Comparison of ENCODE assay signal across 8 mouse cellular contexts in genomic region chr2:25461407-25461806, GRCm38 (mm10). TPM values are rescaled to one million over a fixed set of nuclear protein-coding genes. Genes with fewer than 3 reads are reported as not detected.
A peak's percentile ranks its signal among the peaks of the same experiment; 100 is the strongest.
DNase-seq lines count a peak whose midpoint lies in the region; ATAC-seq and TF ChIP-seq lines count a peak whose summit lies in the region.

No protein-coding gene starts in this region.

- H3K9ac ChIP-seq in heart, embryonic 13.5 days: peak overlapping the region; percentile 75
- no peak overlapping the region for H3K9ac ChIP-seq in ES-E14 (ENCODE audit: insufficient read depth, low read depth, low read length, poor library complexity, severe bottlenecking)
- H3K9ac ChIP-seq in forebrain, postnatal 0 days: peak overlapping the region; percentile 85

- H3K27ac ChIP-seq in heart, embryonic 13.5 days (replicated peaks): peak overlapping the region; percentile 93
- no peak overlapping the region for H3K27ac ChIP-seq in ES-E14 (ENCODE audit: insufficient read depth, low read depth, low read length, poor library complexity, severe bottlenecking)
- H3K27ac ChIP-seq in forebrain, postnatal 0 days (ENCODE audit: low read depth, low read length): peak overlapping the region; percentile 97
- H3K27ac ChIP-seq in macrophage: peak overlapping the region; percentile 61

- H3K4me2 ChIP-seq in heart, embryonic 13.5 days: peak overlapping the region; percentile 82
- H3K4me2 ChIP-seq in forebrain, postnatal 0 days (ENCODE audit: low read depth): peak overlapping the region; percentile 90

- 17% methylated on average over 3 of the region's 3 CpGs for WGBS in heart, embryonic 13.5 days
- 22% methylated on average over 3 of the region's 3 CpGs for WGBS in forebrain, postnatal 0 days
- 25% methylated on average over 3 of the region's 3 CpGs for WGBS in macrophage (ENCODE audit: missing documents)

- no peaks in the 10 kb centered on the region for H3K79me2 ChIP-seq in macrophage (ENCODE audit: inconsistent target)

- DNase-seq in heart, adult 11 months: no peak
- DNase-seq in ES-E14 (ENCODE audit: low read depth, low spot score): no peak
- no peak for DNase-seq in forebrain, postnatal 0 days
- no peak for DNase-seq in adrenal gland, postnatal 10 days
- no peak for DNase-seq in layer of hippocampus, postnatal 10 days (ENCODE audit: low spot score in 2 of 2)
- no peak for DNase-seq in Muller cell, postnatal 12 days (ENCODE audit: inconsistent ontology term)

- H3K27me3 ChIP-seq in heart, embryonic 13.5 days (replicated peaks): no peaks in the 10 kb centered on the region
- no peaks in the 10 kb centered on the region for H3K27me3 ChIP-seq in forebrain, postnatal 0 days (ENCODE audit: insufficient read depth, low read length)

- in situ Hi-C loops in ES-E14 (cut with MboI; ENCODE audit: low sequenced_read_pairs in 2 of 2, unreplicated experiment in 2 of 2): no loop called here

- TF ChIP-seq CTCF in forebrain, postnatal 0 days (IDR thresholded peaks at IDR 0.05; ENCODE audit: low read depth): no peak

- H3K4me3 ChIP-seq in heart, embryonic 13.5 days: peak overlapping the region; percentile 66
- H3K4me3 ChIP-seq in ES-E14 (ENCODE audit: insufficient read depth in 1 of 2, low read depth in 1 of 2, low read length in 2 of 2, poor library complexity in 1 of 2, severe bottlenecking in 1 of 2) (peak overlapping the region; percentile 9 to 68; a peak in 2 of 4 replicates), macrophage (ENCODE audit: inconsistent target) (peak overlapping the region; percentile 69; the same call in 1 of the 2 replicates)
- H3K4me3 ChIP-seq in forebrain, postnatal 0 days (ENCODE audit: low read depth, low read length): peak overlapping the region; percentile 74

- peaks cover 21% of the 10 kb centered on the region for H3K36me3 ChIP-seq in heart, embryonic 13.5 days
- H3K36me3 ChIP-seq in ES-E14 (ENCODE audit: control insufficient read depth, insufficient read depth, low read length, poor library complexity, severe bottlenecking) (no peaks in the 10 kb centered on the region), macrophage (ENCODE audit: inconsistent target) (no peaks in the 10 kb centered on the region)
- peaks cover 19% of the 10 kb centered on the region for H3K36me3 ChIP-seq in forebrain, postnatal 0 days (ENCODE audit: insufficient read depth)

- no peak for ATAC-seq in heart, embryonic 13.5 days (ENCODE audit: extremely low read depth, insufficient number of reproducible peaks, low FRiP score, low TSS enrichment)
- ATAC-seq in forebrain, postnatal 0 days: peak; percentile 1; the same call in 1 of the 2 replicates

- H3K4me1 ChIP-seq in heart, embryonic 13.5 days: peaks cover 31% of the 10 kb centered on the region
- H3K4me1 ChIP-seq in ES-E14 (ENCODE audit: control insufficient read depth in 2 of 2, insufficient read depth in 2 of 2, low read length in 2 of 2, poor library complexity in 1 of 2): peaks cover 0 to 7% of the 10 kb centered on the region in 2 experiments; a peak in 1 of 4 replicates
- H3K4me1 ChIP-seq in forebrain, postnatal 0 days (ENCODE audit: insufficient read depth): peaks cover 13% of the 10 kb centered on the region; the same call in 1 of the 2 replicates

- H3K9me3 ChIP-seq in heart, embryonic 13.5 days: no peaks in the 10 kb centered on the region
- no peaks in the 10 kb centered on the region for H3K9me3 ChIP-seq in ES-E14 (ENCODE audit: control insufficient read depth, insufficient read depth, low read depth, low read length)
- no peaks in the 10 kb centered on the region for H3K9me3 ChIP-seq in forebrain, postnatal 0 days (ENCODE audit: low read length)

TF ChIP-seq in ES-E14, 5 proteins besides CTCF, POLR2A, EP300 and RAD21:
- no peak for TF ChIP-seq ZNF384 (IDR thresholded peaks at IDR 0.05; ENCODE audit: low read depth, low read length)
- TF ChIP-seq MAFK (IDR thresholded peaks at IDR 0.05; ENCODE audit: insufficient read depth, low read depth, low read length): no peak
- no peak for TF ChIP-seq CHD2 (IDR thresholded peaks at IDR 0.05; ENCODE audit: low read depth, low read length)
- TF ChIP-seq HCFC1 (IDR thresholded peaks at IDR 0.05; ENCODE audit: borderline replicate concordance, insufficient read depth, low read length): no peak
- no peak for TF ChIP-seq ZC3H11A (IDR thresholded peaks at IDR 0.05; ENCODE audit: borderline replicate concordance, low read depth, low read length)

RNA-seq across cellular contexts. Expression of gene Paxx, which starts 0.5 kb away (rescaled TPM):
- 25.6 and 25.7 TPM in 2 replicates for polyA plus RNA-seq in heart, embryonic 13.5 days (2015; fragmentation: Nextera tagmentation; extraction: Ambion mirVana)
- total RNA-seq in ES-E14 (2012; rRNA removed): 4.8 and 7.2 TPM in 2 replicates
- 154 and 164 TPM in 2 replicates for total RNA-seq in forebrain, postnatal 0 days (2014; rRNA removed)
- 151 and 154 TPM in 2 replicates for polyA plus RNA-seq in forebrain, postnatal 0 days (2015; fragmentation: Nextera tagmentation; extraction: Ambion mirVana)
- total RNA-seq in macrophage (2018; cell fraction: chromatin; rRNA removed): 10 to 100 TPM in 19 of 26 experiments, 1 to 10 TPM in 7; 6.0 to 50.9 (median 25.9) TPM
- total RNA-seq in macrophage (2018; cell fraction: cytosol; rRNA removed): 10 to 100 TPM in 14 of 26 experiments, 1 to 10 TPM in 12; 5.0 to 16.1 (median 10.6) TPM
- total RNA-seq in macrophage (2018; cell fraction: nucleus; rRNA removed): 10 to 100 TPM in 21 of 26 experiments, 1 to 10 TPM in 5; 6.0 to 43.5 (median 19.1) TPM
- polyA plus RNA-seq in macrophage (2018): 6.0 to 12.9 TPM (median 6.4 TPM) in 3 replicates
- 10 to 100 TPM; 33.1 to 42.3 TPM for total RNA-seq in adrenal gland, postnatal 10 days (2021)
- total RNA-seq in layer of hippocampus, postnatal 10 days (2021): 10 to 100 TPM; 56.1 to 68.6 TPM

RNA-seq across cellular contexts. Expression of gene Clic3, which starts 4.8 kb away (rescaled TPM):
- 1.8 and 2.5 TPM in 2 replicates for polyA plus RNA-seq in heart, embryonic 13.5 days (2015; fragmentation: Nextera tagmentation; extraction: Ambion mirVana)
- 0.32 and 1.5 TPM in 2 replicates for total RNA-seq in ES-E14 (2012; rRNA removed)
- 0.48 TPM in 1 of 2 replicates, not detected in the other for total RNA-seq in forebrain, postnatal 0 days (2014; rRNA removed)
- polyA plus RNA-seq in forebrain, postnatal 0 days (2015; fragmentation: Nextera tagmentation; extraction: Ambion mirVana): 2.5 and 3.6 TPM in 2 replicates
- total RNA-seq in macrophage (2018; cell fraction: chromatin; rRNA removed): not detected
- not detected for total RNA-seq in macrophage (2018; cell fraction: cytosol; rRNA removed)
- 1 to 10 TPM in 1 of 26 experiments, not detected in 25; 1.2 TPM for total RNA-seq in macrophage (2018; cell fraction: nucleus; rRNA removed)
- not detected in 3 replicates for polyA plus RNA-seq in macrophage (2018)
- under 1 TPM; 0.90 to 0.91 TPM for total RNA-seq in adrenal gland, postnatal 10 days (2021)
- under 1 TPM in 1 of 2 experiments, not detected in 1; 0.60 TPM for total RNA-seq in layer of hippocampus, postnatal 10 days (2021)

RNA-seq across cellular contexts. Expression of gene Ptgds, which starts 8.4 kb away (rescaled TPM):
- 19.8 and 20.7 TPM in 2 replicates for polyA plus RNA-seq in heart, embryonic 13.5 days (2015; fragmentation: Nextera tagmentation; extraction: Ambion mirVana)
- 0.98 and 1.3 TPM in 2 replicates for total RNA-seq in ES-E14 (2012; rRNA removed)
- total RNA-seq in forebrain, postnatal 0 days (2014; rRNA removed): 1,270 and 1,729 TPM in 2 replicates
- polyA plus RNA-seq in forebrain, postnatal 0 days (2015; fragmentation: Nextera tagmentation; extraction: Ambion mirVana): 1,561 and 1,919 TPM in 2 replicates
- not detected for total RNA-seq in macrophage (2018; cell fraction: chromatin; rRNA removed)
- not detected for total RNA-seq in macrophage (2018; cell fraction: cytosol; rRNA removed)
- not detected for total RNA-seq in macrophage (2018; cell fraction: nucleus; rRNA removed)
- not detected in 3 replicates for polyA plus RNA-seq in macrophage (2018)
- total RNA-seq in adrenal gland, postnatal 10 days (2021): 1 to 10 TPM; 3.8 to 3.9 TPM
- 100 to 1,000 TPM; 257 to 743 TPM for total RNA-seq in layer of hippocampus, postnatal 10 days (2021)

RNA-seq across cellular contexts. Expression of gene Lcn12, which starts 32.3 kb away (rescaled TPM):
- polyA plus RNA-seq in heart, embryonic 13.5 days (2015; fragmentation: Nextera tagmentation; extraction: Ambion mirVana): not detected in 2 replicates
- total RNA-seq in ES-E14 (2012; rRNA removed): not detected in 2 replicates
- total RNA-seq in forebrain, postnatal 0 days (2014; rRNA removed): not detected in 2 replicates
- polyA plus RNA-seq in forebrain, postnatal 0 days (2015; fragmentation: Nextera tagmentation; extraction: Ambion mirVana): not detected in 2 replicates
- total RNA-seq in macrophage (2018; cell fraction: chromatin; rRNA removed): not detected
- not detected for total RNA-seq in macrophage (2018; cell fraction: cytosol; rRNA removed)
- not detected for total RNA-seq in macrophage (2018; cell fraction: nucleus; rRNA removed)
- not detected in 3 replicates for polyA plus RNA-seq in macrophage (2018)
- not detected for total RNA-seq in adrenal gland, postnatal 10 days (2021)
- not detected for total RNA-seq in layer of hippocampus, postnatal 10 days (2021)

RNA-seq across cellular contexts. Expression of gene Abca2, which starts 32.9 kb away (rescaled TPM):
- 2.7 and 3.2 TPM in 2 replicates for polyA plus RNA-seq in heart, embryonic 13.5 days (2015; fragmentation: Nextera tagmentation; extraction: Ambion mirVana)
- total RNA-seq in ES-E14 (2012; rRNA removed): 12.6 and 21.9 TPM in 2 replicates
- total RNA-seq in forebrain, postnatal 0 days (2014; rRNA removed): 51.5 and 67.4 TPM in 2 replicates
- 8.8 and 10.5 TPM in 2 replicates for polyA plus RNA-seq in forebrain, postnatal 0 days (2015; fragmentation: Nextera tagmentation; extraction: Ambion mirVana)
- 10 to 100 TPM in 24 of 26 experiments, 1 to 10 TPM in 2; 5.1 to 62.3 (median 32.4) TPM for total RNA-seq in macrophage (2018; cell fraction: chromatin; rRNA removed)
- 10 to 100 TPM in 6 of 26 experiments, 1 to 10 TPM in 20; 2.9 to 16.2 (median 6.8) TPM for total RNA-seq in macrophage (2018; cell fraction: cytosol; rRNA removed)
- 10 to 100 TPM in 22 of 26 experiments, 1 to 10 TPM in 4; 6.0 to 42.6 (median 16.7) TPM for total RNA-seq in macrophage (2018; cell fraction: nucleus; rRNA removed)
- 9.5 to 19.7 TPM (median 13.5 TPM) in 3 replicates for polyA plus RNA-seq in macrophage (2018)
- total RNA-seq in adrenal gland, postnatal 10 days (2021): 10 to 100 TPM; 21.1 to 27.4 TPM
- total RNA-seq in layer of hippocampus, postnatal 10 days (2021): 100 to 1,000 TPM; 107 to 118 TPM

Comparison
In these comparisons a context has a peak if more than half of its experiments do, and no peak if none do; other contexts are left out.
1. RNA of gene Ptgds, which starts 8.4 kb away (total RNA-seq): 1,270 to 1,729 TPM in forebrain, postnatal 0 days and 257 to 743 TPM in layer of hippocampus, postnatal 10 days; 3.8 to 3.9 TPM in adrenal gland, postnatal 10 days and 0.98 to 1.3 TPM in ES-E14; every median in the first group is over 10 times any median in the second.
2. Peak in every context shown above with its lines, with median percentiles within 50 percentile points of each other: H3K4me3 ChIP-seq.